Mouse (Mus musculus) adrenal gland (tissue): ENCODE results near the gene Rrp12.
"Not testable (repeated sequence)": the region's sequence is repeated elsewhere in the genome, so short reads cannot be mapped to it uniquely, and the experiment has no call there.

Source experiments
- intact Hi-C: fragments of 180-260 bp; cut with DNase I; formaldehyde crosslinking; loops from one replicate; pipeline ENCODE4 v1.15.1; 2025
- long read RNA-seq, 2 experiments: library from polyadenylated mRNA; unstranded; transcript quantifications; one replicate each; pipeline ENCODE4 v2.0.0; 2020; ENCODE audit warnings: borderline replicate concordance in 1 of 2; ENCODE audit not compliant: insufficient replicate concordance in 1 of 2

Rrp12 gene
- long read RNA-seq, experiment 1, partial matches to known transcripts: 0 of 1 reads
- long read RNA-seq, experiment 1, other reads (novel, unspliced or antisense): 1 of 1 reads
- long read RNA-seq, experiment 2, partial matches to known transcripts: 4 of 4 reads
- long read RNA-seq, experiment 2, other reads (novel, unspliced or antisense): 0 of 4 reads

GRCm38 (mm10) chr19:41895460-41896318, at the start of gene Rrp12:
Rrp12 (minus strand) TSS chr19:41896173.
- intact Hi-C loops: loop anchor here (5.0 kb wide), 1 partner anchor 37 kb away; the partner anchor contains the start of genes Exosc1 and Zdhhc16

- intact Hi-C loops: no loop called here
These were observed 47.9 kb upstream of the Rrp12 start for GRCm38 (mm10) chr19:41943841-41944240.

DNA sequence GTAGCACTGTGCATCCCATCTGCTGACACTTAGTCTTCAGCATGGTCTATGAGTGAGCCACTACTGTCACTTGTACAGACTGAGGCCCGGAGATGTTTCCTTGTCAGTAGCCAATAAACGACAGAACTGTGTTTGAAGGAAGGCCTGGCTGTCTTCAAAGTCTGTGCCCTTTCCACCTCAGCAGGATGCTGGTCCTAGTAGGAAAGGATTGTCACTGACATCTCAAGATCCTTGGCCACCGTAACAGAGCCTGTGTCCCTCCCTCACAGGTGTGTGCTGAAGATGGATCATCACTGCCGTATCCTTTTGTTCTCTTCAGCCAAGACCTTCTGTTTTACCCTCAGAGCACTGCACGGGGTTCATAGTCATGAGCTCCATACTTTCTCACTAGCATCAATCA, 42.6 kb upstream of the Rrp12 start:
- intact Hi-C loops: no loop called here

GRCm38 (mm10) chr19:41935921-41936320, 39.9 kb upstream of the Rrp12 start:
- intact Hi-C loops: no loop called here

- intact Hi-C loops: loop anchor here (5.0 kb wide), 1 partner anchor 37 kb away; the partner anchor contains the start of gene Rrp12
These were observed 38.2 kb upstream of the Rrp12 start for GRCm38 (mm10) chr19:41934124-41934523.

DNA sequence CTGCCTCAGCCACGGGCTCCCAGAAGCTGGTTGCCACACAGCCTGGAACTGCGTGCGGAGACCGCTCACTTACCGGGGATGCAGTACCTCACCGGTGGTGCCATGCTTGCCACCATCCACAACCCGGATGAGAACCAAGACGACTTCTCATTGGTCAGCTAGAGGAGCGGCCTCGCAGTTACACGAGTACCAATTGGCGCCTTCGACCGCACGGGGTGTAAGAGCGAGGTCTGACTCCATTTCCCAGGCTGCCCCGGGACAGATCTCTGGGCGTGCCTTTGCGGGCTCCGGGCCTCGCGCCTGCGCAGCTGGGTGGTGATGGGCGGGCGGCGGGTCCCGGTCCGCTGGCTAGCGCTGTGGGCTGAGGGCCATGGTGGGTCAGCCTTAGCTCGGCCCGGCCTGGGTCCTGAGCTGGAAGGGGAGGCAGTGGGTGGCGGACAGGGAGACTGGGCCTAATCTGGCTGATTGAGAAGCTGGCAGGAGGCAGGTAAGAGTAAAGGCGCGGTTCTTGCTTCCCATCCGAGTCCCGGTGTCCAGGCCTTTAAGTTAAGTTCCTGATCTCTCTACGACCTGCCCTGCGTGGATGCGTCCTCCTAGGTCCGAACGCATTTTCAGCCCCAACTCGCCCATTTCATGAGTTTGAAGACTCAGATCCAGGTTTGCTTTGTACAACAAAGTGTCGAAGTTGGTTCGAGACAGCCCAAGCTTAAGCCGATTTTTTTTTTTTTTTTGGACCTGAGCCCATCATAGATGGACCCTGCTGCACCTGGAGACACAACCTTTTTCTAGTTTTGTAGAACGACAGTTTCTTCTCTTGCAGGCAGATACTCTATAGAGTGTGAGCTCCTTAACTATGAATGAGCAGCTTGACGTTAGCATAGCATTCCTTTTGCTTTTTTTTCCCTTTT, 37.5 kb upstream of the Rrp12 start, which contains the start of the genes Exosc1 and Zdhhc16:
Gene Exosc1, minus strand, starts transcription at position 245 of the 908 bp plus-strand sequence.
Gene Zdhhc16, plus strand, starts transcription at position 302 of the 908 bp plus-strand sequence.
- intact Hi-C loops: loop anchor here (2.0 to 5.0 kb wide), 2 partner anchors 21 to 36 kb away; partner anchors contain the start of gene Rrp12

DNA sequence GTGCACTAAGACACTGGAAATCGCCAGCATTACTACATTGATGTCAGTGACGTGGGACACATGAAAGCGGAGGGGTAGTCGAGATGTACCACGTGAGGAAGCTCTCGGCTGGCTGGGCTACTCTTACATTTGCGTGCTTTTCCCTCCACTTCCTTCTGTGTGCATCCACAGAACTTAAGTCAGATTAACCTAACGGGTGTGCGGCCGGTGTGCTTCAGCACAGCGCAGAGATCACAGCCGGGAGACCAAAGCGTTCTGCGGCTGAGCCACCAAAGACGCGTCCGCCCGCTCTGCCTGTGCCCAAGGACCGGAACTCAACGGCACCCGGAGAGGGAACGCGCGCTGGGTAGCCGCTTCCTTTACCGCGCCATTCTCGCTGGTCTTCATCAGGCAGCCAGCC, 36.7 kb upstream of the Rrp12 start:
- intact Hi-C loops: loop anchor here (2.0 to 5.0 kb wide), 2 partner anchors 20 to 35 kb away; partner anchors contain the start of gene Rrp12

GRCm38 (mm10) chr19:41920412-41921067, 24.6 kb upstream of the Rrp12 start:
- intact Hi-C loops: no loop called here

DNA sequence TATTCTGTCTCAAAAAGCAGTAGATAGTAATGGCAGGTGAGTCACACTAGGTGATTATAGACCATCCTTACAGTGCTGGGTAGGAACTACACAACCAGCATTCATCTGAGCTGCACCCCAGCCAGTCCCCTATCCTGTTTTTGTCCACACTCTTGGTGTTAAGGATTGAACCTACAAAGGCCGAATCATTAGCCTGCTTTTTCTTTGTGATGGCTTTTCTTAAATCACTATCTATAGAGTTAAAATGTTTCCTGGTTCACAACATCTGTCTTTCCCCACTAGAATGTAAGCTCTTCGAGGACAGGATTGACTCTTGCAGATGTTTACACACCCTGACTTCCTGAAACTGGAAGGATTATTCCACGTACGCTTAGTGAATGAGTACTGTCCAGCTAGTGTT, 23.5 kb upstream of the Rrp12 start:
- intact Hi-C loops: no loop called here

DNA sequence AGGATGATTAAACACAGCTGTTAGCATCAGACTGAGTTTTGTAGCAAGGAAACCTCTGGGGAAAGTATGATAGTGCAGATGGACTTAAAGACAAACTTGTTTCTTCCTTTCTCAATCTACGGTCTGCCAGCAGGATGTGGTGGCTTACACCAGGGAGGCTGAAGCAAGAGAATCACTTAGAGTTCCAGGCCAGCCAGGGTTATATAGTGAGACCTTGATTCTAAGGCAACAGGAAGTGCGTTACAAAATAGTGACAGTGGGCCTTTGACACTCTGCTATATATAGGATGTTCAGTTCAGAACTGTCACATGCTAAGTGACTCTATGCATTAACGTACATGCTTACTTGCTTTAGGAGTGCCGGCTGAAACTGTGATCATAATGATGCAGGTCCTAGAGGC, 20.9 kb upstream of the Rrp12 start:
- intact Hi-C loops: no loop called here

DNA sequence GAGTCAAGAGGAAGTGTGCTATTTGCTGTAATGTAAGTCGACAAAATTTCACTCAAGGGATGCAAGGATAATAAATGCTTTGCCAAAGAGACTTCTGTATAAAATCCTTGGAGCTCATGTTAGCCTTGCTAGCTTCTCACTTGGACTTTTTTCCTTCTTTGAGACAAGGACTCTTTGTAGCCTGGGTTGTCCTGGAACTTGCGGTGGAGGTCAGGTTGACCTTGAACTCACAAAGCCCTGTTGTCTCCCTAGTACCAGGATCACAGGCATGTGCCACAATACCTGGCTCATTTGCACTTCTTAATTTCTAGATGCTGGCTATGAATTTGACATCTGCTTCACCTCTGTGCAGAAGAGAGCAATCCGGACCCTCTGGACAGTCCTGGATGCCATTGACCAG, 19.3 kb upstream of the Rrp12 start:
- intact Hi-C loops: no loop called here

DNA sequence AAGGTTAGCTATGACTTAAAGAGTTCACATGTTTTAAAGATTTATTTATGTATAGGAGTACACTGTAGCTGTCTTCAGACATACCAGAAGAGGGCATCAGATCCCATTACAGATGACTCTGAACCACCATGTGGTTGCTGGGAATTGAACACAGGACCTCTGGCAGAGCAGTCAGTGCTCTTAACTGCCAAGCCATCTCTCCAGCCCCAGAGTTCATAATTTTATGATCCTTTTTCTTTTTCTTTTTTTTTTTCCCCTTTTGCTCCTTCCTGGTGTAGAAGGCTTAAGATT, 18.6 kb upstream of the Rrp12 start:
- intact Hi-C loops: not testable (repeated sequence)

GRCm38 (mm10) chr19:41913774-41914591, 18.0 kb upstream of the Rrp12 start:
- intact Hi-C loops: loop anchor here (2.0 kb wide), 1 partner anchor 19 kb away; the partner anchor contains the start of genes Exosc1 and Zdhhc16

GRCm38 (mm10) chr19:41912121-41913080, 16.4 kb upstream of the Rrp12 start:
- intact Hi-C loops: loop anchor here (2.0 kb wide), 1 partner anchor 20 kb away; the partner anchor contains the start of genes Exosc1 and Zdhhc16

DNA sequence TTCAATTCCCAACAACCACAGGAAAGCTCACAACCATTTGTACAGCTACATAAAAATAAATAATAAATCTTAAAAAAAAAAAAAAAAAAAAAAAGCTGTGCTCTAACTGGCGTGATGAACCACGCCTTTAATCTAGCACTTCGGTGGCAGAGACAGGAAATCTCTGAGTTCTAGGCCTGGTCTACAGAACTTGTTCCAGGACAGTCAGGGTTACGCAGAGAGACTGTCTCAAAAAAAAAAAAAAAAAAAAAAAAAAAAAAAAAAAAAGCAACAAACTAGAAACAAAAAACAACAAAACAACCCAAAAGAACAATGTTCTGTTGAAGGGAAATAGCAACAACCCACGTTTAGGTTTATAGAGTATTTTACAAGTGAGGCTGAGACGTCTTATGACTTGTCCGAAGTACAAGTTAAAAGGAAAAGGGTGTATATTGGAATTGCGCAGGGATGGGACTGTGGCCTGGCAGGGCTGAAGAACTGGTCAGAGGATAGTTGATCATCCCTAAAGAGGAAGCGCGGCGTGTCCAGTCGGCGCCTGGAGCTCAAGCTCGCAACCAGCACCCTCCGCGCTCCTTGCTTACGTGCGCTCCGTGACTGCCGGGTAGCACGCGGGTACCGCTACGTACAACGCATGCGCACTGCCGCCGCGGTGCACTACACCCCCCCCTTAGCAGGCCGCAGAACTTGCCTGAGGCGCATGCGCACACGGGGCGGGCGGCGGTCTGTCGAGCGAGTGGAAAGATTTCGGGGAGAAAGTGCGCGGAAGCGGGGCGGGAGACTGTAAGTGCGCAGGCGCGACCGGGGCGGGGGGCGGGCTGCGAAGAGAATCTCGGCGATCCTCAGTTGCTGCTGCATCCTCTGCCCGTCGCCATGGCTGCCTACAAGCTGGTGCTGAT, 15.5 kb upstream of the Rrp12 start, which contains the start of gene Pgam1:
Gene Pgam1, plus strand, starts transcription at position 746 of the 896 bp plus-strand sequence.
- intact Hi-C loops: loop anchor here (2.0 kb wide), 1 partner anchor 21 kb away; the partner anchor contains the start of genes Exosc1 and Zdhhc16

DNA sequence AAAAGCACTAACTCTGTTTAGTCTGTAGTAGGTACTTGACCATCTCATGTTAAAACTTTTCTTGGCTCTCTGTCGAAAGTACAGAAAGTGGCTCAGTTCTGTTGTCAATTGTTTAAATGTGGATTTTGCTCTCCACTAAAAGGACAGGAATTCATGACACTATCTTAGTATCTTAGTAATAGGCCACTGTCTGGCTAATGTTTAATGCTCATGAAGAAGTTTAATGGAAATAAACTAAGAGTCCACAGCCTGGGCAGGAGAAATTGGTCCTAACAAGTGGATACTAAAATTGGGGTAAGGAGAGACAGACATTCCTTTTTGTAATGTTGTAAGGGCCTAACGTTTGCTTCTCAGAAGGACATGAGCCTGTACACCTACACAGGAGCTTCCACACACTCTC, 14.4 kb upstream of the Rrp12 start:
- intact Hi-C loops: no loop called here

DNA sequence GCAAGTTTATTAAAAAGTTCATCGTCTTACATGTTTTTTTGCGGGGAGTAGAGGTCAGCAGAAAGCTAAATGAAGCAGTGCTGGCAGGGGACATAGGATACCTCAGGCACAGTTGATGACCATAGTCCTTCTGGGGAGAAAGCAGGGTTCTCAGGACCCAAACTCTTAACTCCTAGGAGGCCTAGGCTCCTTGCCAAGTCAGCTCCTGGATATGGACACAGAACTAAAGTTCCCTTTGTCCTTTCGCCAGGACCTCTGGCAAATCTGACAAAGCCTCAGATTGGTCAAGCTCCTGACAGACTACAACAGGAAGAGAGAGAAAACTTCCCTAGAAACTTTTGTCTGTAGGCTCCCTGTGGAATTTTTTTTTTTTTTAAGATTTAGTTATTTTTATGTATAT, 12.8 kb upstream of the Rrp12 start:
- intact Hi-C loops: no loop called here
